Comparison of ENCODE assay signal across 20 mouse cellular contexts in the genomic region with DNA sequence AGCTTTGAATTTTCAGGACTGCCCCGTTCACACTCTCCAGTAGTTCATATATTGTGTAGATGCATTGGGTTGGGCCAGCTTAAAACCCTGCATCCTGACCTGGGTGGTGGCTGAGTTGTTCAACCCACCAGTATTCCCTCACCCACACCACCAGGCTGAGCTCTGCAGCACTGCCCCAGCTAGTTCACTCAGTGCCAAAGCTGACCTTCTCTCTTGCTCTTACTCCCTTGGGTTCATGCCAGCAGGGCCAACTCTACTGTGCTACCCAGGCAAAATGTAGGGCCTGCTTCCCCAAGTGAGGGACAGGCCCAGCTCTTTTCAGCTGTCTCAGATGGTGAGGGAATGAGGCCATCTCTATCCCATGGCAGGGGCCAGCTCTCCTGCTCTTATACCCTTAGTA. TPM values are rescaled to one million over a fixed set of nuclear protein-coding genes. Genes with fewer than 3 reads are reported as not detected.
DNase-seq lines count a peak whose midpoint lies in the region; ATAC-seq and TF ChIP-seq lines count a peak whose summit lies in the region.
"Had no signal": no experiment of that assay in that cellular context is flagged by ENCODE, and none has a peak within 500 bp of the region (broad histone marks: within the 10 kb centered on the region; RNA-seq: fewer than 3 reads in every experiment).

No protein-coding gene starts in this region.

- H3K4me3 ChIP-seq in intestine, embryonic 15.5 days (replicated peaks): no peak overlapping the region
- H3K4me3 ChIP-seq in stomach, postnatal 0 days (ENCODE audit: low read depth, low read length): no peak overlapping the region
- H3K4me3 ChIP-seq: embryonic facial prominence, embryonic 15.5 days; forebrain, embryonic 10.5 days; heart, embryonic 13.5 days; liver, embryonic 12.5 days; midbrain, embryonic 10.5 days had no signal

- H3K27me3 ChIP-seq in intestine, embryonic 15.5 days (replicated peaks): no peaks in the 10 kb centered on the region
- H3K27me3 ChIP-seq in stomach, postnatal 0 days (ENCODE audit: control insufficient read depth, insufficient read depth, low read length): no peaks in the 10 kb centered on the region
- H3K27me3 ChIP-seq: embryonic facial prominence, embryonic 15.5 days; heart, embryonic 13.5 days; liver, embryonic 12.5 days had no signal

- H3K27ac ChIP-seq in intestine, embryonic 15.5 days: no peak overlapping the region
- no peak overlapping the region for H3K27ac ChIP-seq in stomach, postnatal 0 days (replicated peaks)
- H3K27ac ChIP-seq: embryonic facial prominence, embryonic 15.5 days; forebrain, embryonic 10.5 days; heart, embryonic 13.5 days; liver, embryonic 12.5 days; midbrain, embryonic 10.5 days had no signal

- no peak overlapping the region for H3K4me2 ChIP-seq in intestine, embryonic 15.5 days (replicated peaks)
- no peak overlapping the region for H3K4me2 ChIP-seq in stomach, postnatal 0 days (replicated peaks; ENCODE audit: low read depth)
- H3K4me2 ChIP-seq: embryonic facial prominence, embryonic 15.5 days; heart, embryonic 13.5 days; liver, embryonic 12.5 days; lung, embryonic 14.5 days had no signal

- no peak for TF ChIP-seq EP300 in stomach, postnatal 0 days (optimal IDR thresholded peaks at IDR 0.05)

- peak; percentile 8 to 14 for DNase-seq in cerebellum, postnatal 10 days
- DNase-seq in cerebellum, adult 8-10 months: no peak
- DNase-seq in layer of hippocampus, adult 9-11 months: peak; percentile 4
- DNase-seq in layer of hippocampus, adult 9-10 months (ENCODE audit: low spot score): no peak
- peak; percentile 48 to 56 for DNase-seq in right cerebral cortex, postnatal 10 days (ENCODE audit: low spot score in 2 of 2)
- no peak for DNase-seq in right cerebral cortex, postnatal 36 days (ENCODE audit: low spot score in 2 of 2)
- DNase-seq in stomach, postnatal 0 days (ENCODE audit: low spot score): no peak
- DNase-seq: cerebellum, postnatal 14 days; embryo, embryonic 11 days; gastrocnemius, postnatal 25 days; heart, postnatal 36 days; kidney, adult 9 months; lung, embryonic 14.5 days; lung, postnatal 4 days had no signal

- no peak for TF ChIP-seq CTCF in stomach, postnatal 0 days (IDR thresholded peaks at IDR 0.05; ENCODE audit: low read depth)

- H3K9me3 ChIP-seq in intestine, embryonic 15.5 days: no peaks in the 10 kb centered on the region
- no peaks in the 10 kb centered on the region for H3K9me3 ChIP-seq in stomach, postnatal 0 days (ENCODE audit: control insufficient read depth, low read length)
- H3K9me3 ChIP-seq: embryonic facial prominence, embryonic 15.5 days; forebrain, embryonic 10.5 days; heart, embryonic 13.5 days; liver, embryonic 12.5 days; midbrain, embryonic 10.5 days had no signal

- no peak for ATAC-seq in intestine, embryonic 15.5 days
- no peak for ATAC-seq in stomach, postnatal 0 days (ENCODE audit: low FRiP score, low TSS enrichment)
- ATAC-seq: liver, embryonic 12.5 days had no signal

- H3K36me3 ChIP-seq in intestine, embryonic 15.5 days: peaks cover 16% of the 10 kb centered on the region; the same call in 1 of the 2 replicates
- peaks cover 7% of the 10 kb centered on the region; the same call in 1 of the 2 replicates for H3K36me3 ChIP-seq in stomach, postnatal 0 days (ENCODE audit: control insufficient read depth, insufficient read depth, low read length)

- no peaks in the 10 kb centered on the region for H3K4me1 ChIP-seq in intestine, embryonic 15.5 days (replicated peaks)
- H3K4me1 ChIP-seq in stomach, postnatal 0 days (replicated peaks; ENCODE audit: control insufficient read depth, insufficient read depth): no peaks in the 10 kb centered on the region
- H3K4me1 ChIP-seq: embryonic facial prominence, embryonic 15.5 days; forebrain, embryonic 10.5 days; heart, embryonic 13.5 days; liver, embryonic 12.5 days; midbrain, embryonic 10.5 days had no signal

- no peak overlapping the region for H3K9ac ChIP-seq in intestine, embryonic 15.5 days
- no peak overlapping the region for H3K9ac ChIP-seq in stomach, postnatal 0 days (ENCODE audit: low read length)
- H3K9ac ChIP-seq: embryonic facial prominence, embryonic 15.5 days; heart, embryonic 13.5 days; liver, embryonic 12.5 days; lung, embryonic 14.5 days had no signal

- 94% methylated on average over 1 of the region's 1 CpGs for WGBS in intestine, embryonic 15.5 days
- 90% methylated on average over 1 of the region's 1 CpGs for WGBS in stomach, postnatal 0 days

RNA-seq across cellular contexts. Expression of gene Dhx30, which starts 41.4 kb away (rescaled TPM):
- polyA plus RNA-seq in intestine, embryonic 15.5 days (2015; fragmentation: Nextera tagmentation; extraction: Ambion mirVana): 92.7 and 98.1 TPM in 2 replicates
- 43.5 and 44.2 TPM in 2 replicates for polyA plus RNA-seq in stomach, postnatal 0 days (2015; fragmentation: Nextera tagmentation; extraction: Ambion mirVana)

RNA-seq across cellular contexts. Expression of gene Smarcc1, which starts 41.5 kb away (rescaled TPM):
- polyA plus RNA-seq in intestine, embryonic 15.5 days (2015; fragmentation: Nextera tagmentation; extraction: Ambion mirVana): 83.8 and 91.3 TPM in 2 replicates
- 23.1 and 26.6 TPM in 2 replicates for polyA plus RNA-seq in stomach, postnatal 0 days (2015; fragmentation: Nextera tagmentation; extraction: Ambion mirVana)

Comparison
In these comparisons a context has a peak if more than half of its experiments do, and no peak if none do; other contexts are left out.
1. DNase-seq: peak in cerebellum, postnatal 10 days (2 of 2), layer of hippocampus, adult 9-11 months (single experiment) and right cerebral cortex, postnatal 10 days (2 of 2); none in cerebellum, adult 8-10 months (single experiment), layer of hippocampus, adult 9-10 months (single experiment), right cerebral cortex, postnatal 36 days (0 of 2) and stomach, postnatal 0 days (single experiment).